Mouse (Mus musculus) brown adipose tissue, adult 24 weeks (tissue): ENCODE measurements around the gene Eif4ebp2. TPM values are rescaled to one million over a fixed set of nuclear protein-coding genes. Genes with fewer than 3 reads are reported as not detected.
"Not testable (repeated sequence)": the region's sequence is repeated elsewhere in the genome, so short reads cannot be mapped to it uniquely, and the experiment has no call there.

Experiments
- H3K27ac ChIP-seq: fragments of 200-500 bp; replicated peaks from 2 replicates; pipeline ENCODE4 v1.5.1; 2012; ENCODE audit warnings: low read depth, mild to moderate bottlenecking, low read length
- H3K4me1 ChIP-seq: fragments of 200-500 bp; 2 replicates; pipeline ENCODE4 v1.6.1; 2012; ENCODE audit warnings: low read length, mixed read lengths; ENCODE audit not compliant: control insufficient read depth, insufficient read depth, insufficient read length
- H3K4me3 ChIP-seq: fragments of 200-500 bp; 2 replicates; pipeline ENCODE4 v1.5.1; 2012; ENCODE audit warnings: low read depth, mild to moderate bottlenecking, low read length, moderate library complexity; ENCODE audit not compliant: insufficient read depth
- polyA plus RNA-seq: library from polyadenylated mRNA; stranded (reverse); fragments of >200 nt; gene quantifications from 2 replicates; pipeline ENCODE4 v1.2.4, GENCODE M21; 2012; ENCODE audit not compliant: missing spikeins, insufficient read depth, insufficient read length

Gene Eif4ebp2
- polyA plus RNA-seq, 1 experiment: 120 TPM

- H3K4me1 ChIP-seq: no peaks in the 10 kb centered on the region
- H3K4me3 ChIP-seq: peak overlapping the region; percentile 82
- no peak overlapping the region for H3K27ac ChIP-seq
Observed at GRCm38 (mm10) chr10:61476440-61477165, 24.1 kb upstream of the Eif4ebp2 start.

- Histone ChIP-seq H3K4me3 (peak within 1 kb of the TSS; percentile 82), H3K27ac (no peak within 1 kb of the TSS), H3K4me1 (no peaks in the 10 kb centered on the region)
Observed at GRCm38 (mm10) chr10:61475594-61476439, 23.4 kb upstream of the Eif4ebp2 start, which contains the start of gene Lrrc20. Gene Lrrc20 (plus strand): TSS chr10:61475801.

GRCm38 (mm10) chr10:61474344-61474743 lies 21.9 kb upstream of the Eif4ebp2 start:
- H3K27ac ChIP-seq: no peak overlapping the region

GRCm38 (mm10) chr10:61473640-61474039 lies 21.2 kb upstream of the Eif4ebp2 start:
- H3K27ac ChIP-seq: no peak overlapping the region
- H3K4me1 ChIP-seq: no peaks in the 10 kb centered on the region
- no peak overlapping the region for H3K4me3 ChIP-seq

More at GRCm38 (mm10) chr10:61474344-61474743, 21.9 kb upstream of the Eif4ebp2 start:
- Histone ChIP-seq H3K4me1 (no peaks in the 10 kb centered on the region), H3K4me3 (no peak overlapping the region)

GRCm38 (mm10) chr10:61468900-61469299 lies 16.4 kb upstream of the Eif4ebp2 start:
- Histone ChIP-seq H3K4me1 (no peaks in the 10 kb centered on the region), H3K4me3 (no peak overlapping the region), H3K27ac (no peak overlapping the region)

GRCm38 (mm10) chr10:61466873-61467272 lies 14.4 kb upstream of the Eif4ebp2 start:
- H3K4me1 ChIP-seq: no peaks in the 10 kb centered on the region
- no peak overlapping the region for H3K27ac ChIP-seq
- H3K4me3 ChIP-seq: no peak overlapping the region

- Histone ChIP-seq H3K4me1 (no peaks in the 10 kb centered on the region), H3K4me3 (no peak overlapping the region), H3K27ac (no peak overlapping the region)
Observed at GRCm38 (mm10) chr10:61466242-61466641, 13.8 kb upstream of the Eif4ebp2 start.

- H3K27ac ChIP-seq: no peak overlapping the region
- no peaks in the 10 kb centered on the region for H3K4me1 ChIP-seq
- no peak overlapping the region for H3K4me3 ChIP-seq
Observed at GRCm38 (mm10) chr10:61465009-61465408, 12.5 kb upstream of the Eif4ebp2 start.

GRCm38 (mm10) chr10:61457182-61457581 lies 4.7 kb upstream of the Eif4ebp2 start:
- Histone ChIP-seq H3K27ac (no peak overlapping the region), H3K4me1 (no peaks in the 10 kb centered on the region), H3K4me3 (no peak overlapping the region)

- not testable (repeated sequence) for H3K27ac ChIP-seq, H3K4me3 ChIP-seq
- H3K4me1 ChIP-seq: peaks cover 15% of the 10 kb centered on the region
Observed at GRCm38 (mm10) chr10:61453171-61453570, 710 bp upstream of the Eif4ebp2 start.

GRCm38 (mm10) chr10:61451931-61452617 lies 387 bp downstream of the Eif4ebp2 start:
- Histone ChIP-seq H3K4me1 (peaks cover 26% of the 10 kb centered on the region), H3K4me3 (peak overlapping the region; percentile 85), H3K27ac (peak overlapping the region; percentile 60)

- H3K27ac ChIP-seq: peak overlapping the region; percentile 60
- peak overlapping the region; percentile 85 for H3K4me3 ChIP-seq
- peaks cover 31% of the 10 kb centered on the region for H3K4me1 ChIP-seq
Observed at GRCm38 (mm10) chr10:61451463-61451930, 964 bp downstream of the Eif4ebp2 start.

GRCm38 (mm10) chr10:61448834-61449233 lies 3.6 kb downstream of the Eif4ebp2 start:
- peaks cover 41% of the 10 kb centered on the region for H3K4me1 ChIP-seq

GRCm38 (mm10) chr10:61447581-61448353 lies 4.7 kb downstream of the Eif4ebp2 start:
- Histone ChIP-seq H3K4me1 (peaks cover 51% of the 10 kb centered on the region), H3K27ac (peak overlapping the region; percentile 62), H3K4me3 (no peak overlapping the region)

More at GRCm38 (mm10) chr10:61448834-61449233, 3.6 kb downstream of the Eif4ebp2 start:
- Histone ChIP-seq H3K27ac (peak overlapping the region; percentile 53), H3K4me3 (no peak overlapping the region)
